Mouse (Mus musculus) left cerebral cortex, postnatal 14 days (tissue): ENCODE data around the gene Irf8. TPM values are rescaled to one million over a fixed set of nuclear protein-coding genes. Genes with fewer than 3 reads are reported as not detected.
A peak's percentile ranks its signal among the peaks of the same experiment; 100 is the strongest.
"Not testable (repeated sequence)": the region's sequence is repeated elsewhere in the genome, so short reads cannot be mapped to it uniquely, and the experiment has no call there.

Experiments used
- DNase-seq, 2 experiments: peaks; one replicate each; pipeline ENCODE4 v3.0.0; 2021 to 2022; ENCODE audit warnings: low spot score in 2 of 2, mixed read lengths in 1 of 2
- intact Hi-C: fragments of 180-260 bp; cut with DNase I; formaldehyde crosslinking; loops from one replicate; pipeline ENCODE4 v1.15.1; 2025
- total RNA-seq, 2 experiments: library from RNA; stranded (reverse); gene quantifications; 2 replicates each; pipeline ENCODE4 v1.2.3; 2021

Irf8 gene
- total RNA-seq, 2 experiments from 2014 or later: 3.9 to 5.2 TPM

DNA sequence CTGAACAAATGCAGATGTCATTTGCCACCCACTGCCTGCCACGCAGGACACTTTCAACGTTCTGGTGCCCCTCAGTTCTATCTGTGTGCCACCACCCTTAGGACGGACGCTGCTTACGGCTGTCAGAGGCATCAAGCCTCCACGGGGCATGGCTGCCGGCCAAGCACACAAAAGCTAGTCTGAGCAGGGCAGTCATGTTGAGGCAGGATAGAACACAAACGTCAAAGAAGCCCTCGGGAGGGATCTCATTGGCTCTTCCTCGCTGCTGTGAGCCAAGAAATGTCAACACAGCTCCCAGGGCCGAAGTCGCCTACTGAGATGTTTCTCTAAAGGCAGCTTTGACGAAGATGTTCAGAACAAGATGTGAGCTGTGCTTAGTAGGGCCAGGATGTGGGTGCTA lies 41.6 kb downstream of the Irf8 start:
- intact Hi-C loops: no loop called here
- no peak for DNase-seq

DNA sequence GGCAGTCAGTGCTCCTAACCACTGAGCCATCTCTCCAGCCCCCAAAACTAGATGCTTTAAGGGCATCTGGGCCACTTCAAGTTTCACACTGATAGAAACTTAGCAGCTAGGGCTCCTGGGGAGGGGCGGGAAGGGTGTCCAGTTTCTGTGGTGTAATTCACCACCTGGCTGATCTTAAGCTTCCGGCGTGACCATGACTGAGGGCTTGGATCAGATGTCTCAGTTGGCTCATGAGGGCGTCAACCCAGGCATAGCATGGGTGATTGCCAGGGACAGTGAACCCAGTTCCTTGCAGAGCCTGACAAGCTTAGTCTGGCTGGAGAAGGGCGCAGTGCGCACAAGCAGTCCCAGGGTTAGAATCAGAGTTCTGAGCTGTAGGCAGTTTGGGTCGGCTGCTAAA lies 42.9 kb downstream of the Irf8 start:
- DNase-seq: no peak
- intact Hi-C loops: no loop called here

DNA sequence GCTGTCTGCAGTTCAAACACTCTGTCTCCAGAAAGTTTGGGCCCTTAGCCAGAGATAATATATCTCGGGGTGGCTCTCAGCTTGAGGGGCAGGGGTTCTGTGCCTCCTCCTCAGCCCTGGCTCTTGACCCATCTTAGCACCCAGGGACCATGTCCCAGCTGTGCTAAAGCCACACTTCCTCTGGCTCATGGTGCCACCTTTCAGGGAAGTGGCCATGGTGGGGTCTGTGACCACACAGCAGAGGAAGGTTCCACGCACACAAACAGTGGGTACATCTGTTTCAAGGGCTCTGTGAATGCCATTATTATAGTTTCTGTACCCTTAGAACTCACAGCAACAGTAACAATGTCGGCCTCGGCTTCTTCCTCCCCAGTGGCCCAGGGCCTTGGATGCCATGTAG lies 47.6 kb downstream of the Irf8 start:
- intact Hi-C loops: no loop called here
- DNase-seq: no peak

DNA sequence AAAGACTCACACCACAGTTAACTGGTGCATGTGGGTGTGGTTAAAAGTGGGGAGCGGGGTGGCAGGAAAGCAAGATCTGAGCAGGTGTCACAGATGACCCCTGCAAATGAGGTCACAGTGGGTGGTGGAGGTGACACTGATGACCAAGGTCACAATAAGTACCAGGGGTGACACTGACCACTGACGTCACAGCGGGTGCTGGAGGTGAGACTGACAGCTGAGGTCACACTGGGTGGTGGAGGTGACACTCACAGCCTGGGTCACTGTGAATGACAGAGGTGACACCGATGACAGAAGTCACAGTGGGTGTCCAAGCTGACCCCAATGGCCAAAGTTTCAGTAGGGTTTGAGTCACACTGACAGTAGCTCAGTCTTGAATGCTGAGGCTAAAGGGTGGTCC lies 50.6 kb downstream of the Irf8 start:
- DNase-seq: no peak
- intact Hi-C loops: no loop called here

- intact Hi-C loops: no loop called here
These were observed 51.5 kb downstream of the Irf8 start for GRCm38 (mm10) chr8:120787631-120788030.

GRCm38 (mm10) chr8:120792710-120793109 lies 56.6 kb downstream of the Irf8 start:
- intact Hi-C loops: no loop called here
- peak in 1 of 2 experiments; percentile 20 for DNase-seq

More at GRCm38 (mm10) chr8:120787631-120788030, 51.5 kb downstream of the Irf8 start:
- DNase-seq: no peak

- intact Hi-C loops: loop anchor here (1.0 kb wide), 1 partner anchor 116 kb away; no protein-coding TSS in a partner anchor
- peak; percentile 70 to 84 for DNase-seq
These were observed 59.9 kb downstream of the Irf8 start for GRCm38 (mm10) chr8:120795944-120796635.

DNA sequence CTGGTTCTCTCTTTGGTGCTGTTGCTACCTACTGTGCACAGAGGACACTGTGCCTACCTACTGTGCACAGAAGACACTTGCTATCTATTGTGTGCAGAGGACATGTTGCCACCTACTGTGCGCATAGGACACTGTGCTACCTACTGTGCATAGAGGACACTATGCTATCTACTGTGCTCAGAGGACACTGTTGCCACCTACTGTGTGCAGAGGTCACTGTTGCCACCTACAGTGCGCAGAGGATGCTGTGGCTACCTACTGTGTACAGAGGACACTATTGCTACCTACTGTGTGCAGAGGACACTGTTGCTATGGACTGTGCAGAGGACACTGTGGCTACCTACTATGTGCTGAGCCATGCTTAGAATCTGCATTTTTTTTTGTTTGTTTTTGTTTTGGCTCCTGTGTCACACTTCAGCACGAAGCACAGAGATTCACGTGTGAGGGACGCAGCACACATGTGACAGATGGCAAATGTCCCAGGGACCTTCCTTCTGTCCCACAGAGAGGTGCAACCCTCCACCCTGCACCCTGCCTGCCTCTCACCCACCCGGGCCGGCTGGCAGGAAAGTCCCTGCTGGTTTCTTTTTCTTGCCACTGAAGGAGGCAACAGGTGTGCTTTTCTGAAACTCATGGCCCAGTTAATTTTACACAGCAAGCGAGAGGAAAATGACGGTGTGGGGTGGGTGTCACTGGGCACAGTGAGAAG lies 61.0 kb downstream of the Irf8 start:
- intact Hi-C loops: no loop called here
- DNase-seq: no peak

- intact Hi-C loops: no loop called here
- peak; percentile 28 to 67 for DNase-seq
These were observed 64.2 kb downstream of the Irf8 start for GRCm38 (mm10) chr8:120800308-120800865.

DNA sequence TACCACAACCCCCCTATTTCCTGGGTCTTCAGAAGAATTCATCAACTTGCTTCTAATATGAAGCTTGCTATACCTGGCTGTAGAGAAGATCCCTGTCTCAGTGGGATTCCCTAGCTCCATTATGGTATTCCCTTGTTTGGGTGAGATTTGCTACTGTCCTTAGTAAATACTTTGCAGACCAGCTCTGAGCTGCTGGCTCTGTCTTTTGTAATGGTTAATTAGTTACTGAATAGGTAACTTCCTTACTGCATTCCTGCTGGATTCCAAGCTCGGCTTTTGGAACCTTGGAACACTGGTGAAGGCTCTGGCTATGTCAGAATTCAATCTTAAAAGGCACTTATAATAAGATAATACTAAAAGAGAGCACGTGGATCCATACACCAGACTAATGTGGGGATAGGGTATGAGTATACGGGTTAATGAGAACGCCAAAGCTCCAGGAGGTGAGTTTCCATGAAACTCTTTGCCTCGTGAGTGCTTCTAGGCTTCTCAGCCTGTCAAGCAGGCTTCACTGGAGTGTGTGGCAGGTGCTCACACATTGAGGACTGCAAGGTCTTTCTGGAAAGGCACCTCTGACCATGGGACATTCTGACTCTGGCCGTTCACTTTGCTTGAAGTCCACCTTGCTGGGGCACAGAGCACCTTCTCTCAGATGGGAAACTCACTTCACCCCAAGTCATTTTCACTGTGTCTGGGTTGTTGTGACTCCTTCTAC lies 67.7 kb downstream of the Irf8 start:
- intact Hi-C loops, DNase-seq: not testable (repeated sequence)

GRCm38 (mm10) chr8:120804741-120805140 lies 68.6 kb downstream of the Irf8 start:
- intact Hi-C loops: no loop called here
- no peak for DNase-seq

Other genes starting within 250 kb of the Irf8 start
- 1 to 10 TPM; 1.2 to 1.4 TPM for gene Gins2, start 147.1 kb upstream of the Irf8 start, total RNA-seq
- 1 to 10 TPM; 5.7 to 6.7 TPM for gene 1190005I06Rik, start 88.7 kb upstream of the Irf8 start, total RNA-seq
- gene Gm27021, start 68.3 kb upstream of the Irf8 start, total RNA-seq: not detected
- 1,000 to 10,000 TPM; 1,181 to 1,191 TPM for gene Cox4i1, start 68.1 kb upstream of the Irf8 start, total RNA-seq
- 10 to 100 TPM; 72.6 to 78.6 TPM for gene Emc8, start 67.8 kb upstream of the Irf8 start, total RNA-seq